Mouse (Mus musculus): Measurements from ENCODE around the gene Gltp.

Gene Gltp

DNA sequence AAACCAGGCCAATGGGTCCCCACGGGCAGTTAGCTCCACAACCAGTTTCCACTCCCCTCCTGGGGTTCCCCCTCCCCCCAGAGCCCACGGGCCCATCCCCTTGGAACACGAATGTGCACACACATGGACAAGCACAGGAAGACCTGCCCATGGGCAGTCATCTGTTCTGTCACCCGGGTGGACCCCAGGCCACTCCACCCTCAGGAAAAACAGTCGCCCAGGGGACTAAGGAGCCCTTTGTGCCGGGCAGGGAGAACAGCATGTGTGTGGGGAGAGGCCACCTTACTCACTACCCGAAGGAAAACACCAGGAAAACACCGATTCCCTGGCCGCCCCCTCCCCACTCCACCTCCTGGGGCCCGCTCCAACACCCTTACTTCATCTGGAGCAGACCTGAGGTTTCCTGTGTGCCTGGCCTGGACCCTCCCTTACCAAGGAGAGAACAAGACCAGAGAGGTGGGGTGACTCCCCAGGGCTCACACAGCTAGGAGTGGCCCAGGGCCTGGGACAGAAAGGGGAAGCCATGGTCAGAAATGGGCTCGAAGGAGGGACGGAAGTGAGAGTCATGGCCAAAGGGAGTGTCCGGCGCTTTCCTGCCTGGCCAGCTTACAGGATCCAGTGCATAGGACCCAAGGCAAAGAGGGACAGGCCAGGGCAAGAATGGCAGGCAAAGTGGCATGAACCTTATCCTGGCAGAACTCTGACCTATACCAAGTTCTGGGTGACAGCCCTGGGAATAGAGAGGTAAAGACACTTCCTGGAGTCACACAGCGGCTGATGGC lies 36.9 kb downstream of the Gltp start:
- TF ChIP-seq GATA4 (IDR thresholded peaks at IDR 0.05; ENCODE audit: insufficient replicate concordance, low read length) = no peak

DNA sequence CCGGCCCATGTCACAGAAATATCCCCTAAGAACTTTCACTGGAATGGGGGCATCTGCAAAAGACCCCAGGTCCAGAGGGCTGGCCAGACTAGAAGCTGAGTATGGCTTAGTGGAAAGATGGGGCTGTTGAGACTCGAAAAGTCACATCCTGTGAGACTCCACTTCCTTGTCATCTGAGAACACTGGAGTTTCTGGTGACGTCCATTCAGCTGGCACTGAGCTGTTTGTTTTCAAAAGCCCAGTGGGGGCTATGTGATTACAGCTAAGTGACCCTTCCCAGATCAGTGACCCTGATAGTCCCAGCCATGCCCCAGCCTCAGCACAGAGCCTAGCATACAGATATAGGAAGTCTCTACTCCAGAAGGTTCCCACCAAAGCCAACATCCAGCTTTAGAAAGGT lies 39.3 kb downstream of the Gltp start:
- no peak for TF ChIP-seq GATA4 (IDR thresholded peaks at IDR 0.05; ENCODE audit: insufficient replicate concordance, low read length)

DNA sequence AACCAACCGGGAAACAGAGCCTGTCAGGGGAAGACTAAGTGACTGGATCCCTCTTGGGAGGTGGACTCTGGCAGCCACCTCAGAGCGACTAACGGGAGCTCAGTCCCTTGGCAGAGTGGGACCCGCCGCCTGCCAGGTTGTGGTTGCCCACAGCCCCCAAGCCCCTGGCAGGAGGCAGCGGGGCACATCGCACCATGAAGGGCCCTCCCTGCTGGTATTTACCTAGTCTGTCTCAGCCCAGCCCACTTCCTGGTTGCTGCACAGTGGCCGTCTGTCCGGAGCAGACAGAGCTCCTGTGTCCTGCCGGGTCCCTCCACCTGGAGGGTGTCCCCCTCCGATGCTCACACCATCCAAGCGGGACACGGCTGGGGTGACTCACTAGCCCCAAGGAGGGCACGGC lies 39.8 kb downstream of the Gltp start:
- TF ChIP-seq GATA4 (IDR thresholded peaks at IDR 0.05; ENCODE audit: insufficient replicate concordance, low read length) = no peak

DNA sequence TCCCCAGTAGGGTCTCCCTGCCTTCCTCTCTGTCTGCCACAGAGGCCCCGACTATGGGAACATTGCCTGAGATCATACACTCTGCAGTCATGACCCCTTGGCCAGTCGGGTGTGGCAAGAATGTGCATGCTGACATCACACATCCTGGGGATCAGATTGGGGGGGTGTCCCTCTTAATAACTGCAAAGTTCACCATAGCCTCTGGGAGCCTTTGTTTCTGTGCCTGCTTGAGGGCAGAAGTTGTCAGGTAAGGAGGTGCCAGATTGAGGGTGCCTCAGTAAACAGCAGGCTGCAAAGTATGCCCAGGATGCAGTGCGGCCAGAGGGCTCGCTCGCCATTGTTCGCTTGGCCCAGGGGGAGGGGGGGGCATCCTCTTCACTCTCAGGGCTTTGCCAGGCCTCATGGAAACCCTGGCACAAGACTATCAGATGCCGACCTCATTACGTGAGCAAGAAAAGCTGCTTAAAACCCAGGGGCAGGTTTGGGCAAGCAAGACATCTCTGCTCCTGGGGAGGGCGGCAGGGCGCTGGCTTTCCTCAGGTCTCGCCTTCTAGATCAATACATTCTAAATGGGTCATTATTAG lies 42.0 kb downstream of the Gltp start:
- TF ChIP-seq GATA4 (IDR thresholded peaks at IDR 0.05; ENCODE audit: insufficient replicate concordance, low read length) = no peak

DNA sequence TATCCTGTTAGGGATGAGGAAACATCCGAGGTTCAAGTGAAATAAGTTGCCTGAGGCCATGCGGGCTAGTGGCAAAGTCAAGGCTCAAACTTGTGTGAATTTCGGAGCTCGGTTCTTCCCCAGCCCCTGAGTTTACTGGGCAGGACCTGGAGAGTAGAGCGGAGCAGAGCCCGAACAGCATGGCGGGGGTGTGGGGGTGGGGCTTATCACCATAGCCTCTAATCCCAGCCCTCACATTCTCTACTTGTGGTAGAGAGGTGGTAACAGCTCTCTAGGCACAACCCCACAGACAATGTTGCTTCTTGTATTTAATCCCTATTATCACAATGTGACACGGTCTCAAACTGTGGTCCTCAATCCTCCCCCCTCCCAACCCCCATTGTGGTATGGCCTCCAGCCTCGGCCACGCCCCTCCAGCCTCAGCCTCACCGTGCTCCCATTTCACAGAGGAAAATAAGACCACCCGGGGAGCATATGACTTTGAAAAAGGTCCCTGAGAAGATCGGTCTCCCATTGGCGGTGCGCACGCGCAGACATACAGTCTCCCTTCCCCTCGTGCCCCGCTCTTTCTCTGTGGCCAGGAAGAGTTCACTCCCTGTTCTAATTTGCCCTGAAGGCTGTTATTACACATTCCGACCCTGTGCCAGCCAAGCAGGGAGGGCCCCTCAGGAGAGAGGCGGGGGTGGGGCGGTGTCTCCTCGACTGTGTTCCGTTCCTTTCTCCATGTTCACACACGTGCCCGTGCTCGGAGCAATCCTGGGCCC lies 43.4 kb downstream of the Gltp start:
- no peak for TF ChIP-seq GATA4 (IDR thresholded peaks at IDR 0.05; ENCODE audit: insufficient replicate concordance, low read length)

DNA sequence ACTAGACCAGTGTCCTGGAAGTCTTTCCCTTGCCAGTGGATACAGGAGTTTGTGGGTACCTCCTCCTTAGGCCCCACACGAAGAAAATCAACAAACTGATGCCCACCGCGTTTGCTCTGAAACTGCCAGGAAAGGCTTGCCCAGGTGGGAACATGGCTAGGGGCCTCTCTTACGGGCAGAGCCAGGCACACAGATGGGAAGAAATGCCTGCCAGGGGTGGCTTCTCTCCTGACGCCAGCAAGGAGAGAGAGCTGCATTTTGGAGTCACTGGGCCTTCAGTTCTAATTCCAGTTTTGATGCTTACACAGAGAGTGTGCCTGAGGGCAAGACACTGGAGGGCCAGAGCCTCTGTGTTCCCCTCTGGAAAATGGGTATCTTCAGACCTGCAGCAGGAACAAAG lies 44.9 kb downstream of the Gltp start:
- TF ChIP-seq GATA4 (IDR thresholded peaks at IDR 0.05; ENCODE audit: insufficient replicate concordance, low read length) = no peak

GRCm38 (mm10) chr5:114644918-114645317 lies 45.9 kb downstream of the Gltp start:
- no peak for TF ChIP-seq GATA4 (IDR thresholded peaks at IDR 0.05; ENCODE audit: insufficient replicate concordance, low read length)

GRCm38 (mm10) chr5:114640809-114641208 lies 50.0 kb downstream of the Gltp start:
- no peak for TF ChIP-seq GATA4 (IDR thresholded peaks at IDR 0.05; ENCODE audit: insufficient replicate concordance, low read length)

- TF ChIP-seq GATA4 (IDR thresholded peaks at IDR 0.05; ENCODE audit: insufficient replicate concordance, low read length) = no peak
Measured at GRCm38 (mm10) chr5:114639645-114639957, 51.2 kb downstream of the Gltp start.

DNA sequence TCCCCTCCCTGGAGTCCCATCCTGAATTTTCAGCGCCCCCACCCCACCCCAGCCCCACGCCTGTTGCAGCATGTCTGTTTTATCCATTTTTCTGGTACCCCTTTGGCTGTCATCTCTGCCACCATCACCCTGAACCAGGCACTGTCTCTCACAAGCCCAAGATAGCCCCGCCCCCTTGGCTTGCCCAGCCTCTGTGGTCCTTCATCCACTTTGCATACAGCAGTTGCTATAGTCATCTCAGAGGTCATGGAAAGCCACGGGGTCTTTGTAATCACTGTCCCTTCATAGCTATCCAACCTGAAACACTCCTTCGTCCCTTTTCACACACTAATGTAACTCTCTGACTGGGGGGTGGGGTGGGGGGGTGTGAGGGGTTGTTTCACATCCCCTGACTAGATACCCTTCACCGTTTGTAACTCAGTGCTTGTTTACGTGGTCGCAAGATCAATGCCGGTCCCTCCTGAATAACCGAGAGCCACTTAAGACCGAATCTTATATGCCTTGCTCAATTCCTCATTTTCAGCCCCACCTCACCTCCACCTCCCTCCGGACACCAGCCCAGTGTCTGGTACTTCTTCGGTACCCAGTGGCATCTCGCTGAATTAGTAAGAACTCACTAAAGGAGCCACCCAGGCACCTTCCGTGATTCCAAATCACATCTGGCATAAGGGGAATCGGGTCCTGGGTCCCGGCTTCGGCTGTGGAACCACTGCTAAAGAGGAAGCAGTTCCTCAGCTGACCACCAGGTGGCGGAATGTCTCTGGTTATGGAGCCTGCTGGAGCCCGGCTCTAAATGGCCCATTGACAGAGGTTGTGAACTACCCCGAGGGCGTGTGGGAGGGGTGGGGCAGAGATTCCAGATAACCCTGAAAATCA lies 51.8 kb downstream of the Gltp start:
- TF ChIP-seq GATA4 (IDR thresholded peaks at IDR 0.05; ENCODE audit: insufficient replicate concordance, low read length) = peak; percentile 14; the same call in 1 of the 2 replicates

DNA sequence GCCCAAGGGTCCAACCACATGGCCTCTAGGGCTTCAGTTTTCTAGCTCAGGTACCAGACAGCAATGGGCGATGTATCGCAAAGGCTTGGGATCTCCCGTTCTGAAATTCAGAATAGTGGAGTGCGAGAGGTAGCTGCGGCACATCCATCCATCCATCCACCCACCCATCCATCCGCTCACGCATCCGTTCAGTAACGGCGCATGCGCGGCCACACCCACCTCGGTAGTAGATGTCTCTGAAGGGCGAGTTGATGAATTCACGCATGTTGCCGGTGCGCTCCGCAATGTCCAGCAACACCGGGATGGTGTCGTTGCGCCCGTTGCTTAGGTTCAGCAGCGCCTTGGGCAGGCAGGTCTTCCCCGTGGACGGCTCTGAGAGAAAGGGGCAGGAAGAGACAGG lies 54.7 kb downstream of the Gltp start:
- no peak for TF ChIP-seq GATA4 (IDR thresholded peaks at IDR 0.05; ENCODE audit: insufficient replicate concordance, low read length)

DNA sequence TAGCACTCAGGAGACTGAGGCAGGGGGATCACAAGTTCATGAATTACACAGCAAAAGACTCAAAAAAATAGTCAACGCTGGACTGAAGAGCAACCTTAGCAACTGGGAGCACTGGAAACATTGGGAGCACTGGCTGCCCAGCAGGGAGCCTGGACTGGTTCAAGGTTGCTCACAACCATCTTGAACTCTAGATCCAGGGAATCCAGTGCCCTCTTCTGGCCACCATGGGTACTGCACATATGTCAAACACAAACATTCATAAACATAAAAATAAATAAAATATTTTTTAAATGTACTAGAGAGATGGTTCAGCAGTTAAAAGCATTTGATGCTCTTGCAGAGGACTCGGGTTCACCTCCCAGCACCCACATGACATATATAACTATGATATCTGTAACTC lies 59.4 kb downstream of the Gltp start:
- TF ChIP-seq GATA4 (IDR thresholded peaks at IDR 0.05; ENCODE audit: insufficient replicate concordance, low read length) = no peak

DNA sequence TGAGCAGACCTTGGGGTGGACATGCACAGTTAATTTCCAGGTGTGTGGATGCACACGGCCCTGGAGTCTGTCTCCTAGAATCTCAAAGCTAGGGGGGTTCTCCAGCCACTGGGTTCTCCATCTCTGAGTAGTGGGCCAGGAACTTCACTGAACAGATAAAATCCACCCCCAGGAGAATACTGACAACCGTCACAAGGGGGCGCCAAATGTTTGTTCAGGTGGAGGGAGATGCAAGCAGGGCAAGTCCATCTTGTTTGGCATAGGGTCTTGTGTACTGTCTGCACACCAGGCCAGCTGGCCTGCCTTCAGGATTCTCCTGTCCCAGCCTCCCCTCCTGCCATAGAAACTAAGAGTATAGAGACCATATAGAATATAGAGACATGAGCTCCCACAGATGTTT lies 65.2 kb downstream of the Gltp start:
- TF ChIP-seq GATA4 (IDR thresholded peaks at IDR 0.05; ENCODE audit: insufficient replicate concordance, low read length) = no peak

DNA sequence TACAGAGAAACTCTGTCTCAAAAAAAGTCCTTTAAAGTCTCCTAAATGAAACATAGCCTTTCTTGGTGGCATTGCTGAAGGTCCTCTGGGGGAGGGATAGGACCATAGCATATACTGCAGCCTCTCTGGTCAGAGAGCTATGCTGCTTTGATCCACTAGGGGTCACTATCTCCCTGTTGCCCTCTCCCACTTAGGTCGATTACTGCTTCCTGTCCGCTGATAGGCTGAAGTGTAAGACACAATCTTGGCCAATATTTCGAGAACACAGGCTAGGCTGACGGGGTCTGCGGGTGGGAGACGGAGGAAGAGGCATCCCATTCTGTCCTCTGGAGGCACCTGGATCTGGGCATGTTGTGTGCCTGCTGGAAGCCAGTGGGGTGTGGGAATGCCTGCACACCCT lies 70.5 kb downstream of the Gltp start:
- no peak for TF ChIP-seq GATA4 (IDR thresholded peaks at IDR 0.05; ENCODE audit: insufficient replicate concordance, low read length)

Measured in liver, adult (tissue).